Mouse (Mus musculus): Measurements from ENCODE around the gene Mpg. TPM values are rescaled to one million over a fixed set of nuclear protein-coding genes. Genes with fewer than 3 reads are reported as not detected.

Gene Mpg
- polyA plus RNA-seq, 1 experiment: 17.3 TPM

DNA sequence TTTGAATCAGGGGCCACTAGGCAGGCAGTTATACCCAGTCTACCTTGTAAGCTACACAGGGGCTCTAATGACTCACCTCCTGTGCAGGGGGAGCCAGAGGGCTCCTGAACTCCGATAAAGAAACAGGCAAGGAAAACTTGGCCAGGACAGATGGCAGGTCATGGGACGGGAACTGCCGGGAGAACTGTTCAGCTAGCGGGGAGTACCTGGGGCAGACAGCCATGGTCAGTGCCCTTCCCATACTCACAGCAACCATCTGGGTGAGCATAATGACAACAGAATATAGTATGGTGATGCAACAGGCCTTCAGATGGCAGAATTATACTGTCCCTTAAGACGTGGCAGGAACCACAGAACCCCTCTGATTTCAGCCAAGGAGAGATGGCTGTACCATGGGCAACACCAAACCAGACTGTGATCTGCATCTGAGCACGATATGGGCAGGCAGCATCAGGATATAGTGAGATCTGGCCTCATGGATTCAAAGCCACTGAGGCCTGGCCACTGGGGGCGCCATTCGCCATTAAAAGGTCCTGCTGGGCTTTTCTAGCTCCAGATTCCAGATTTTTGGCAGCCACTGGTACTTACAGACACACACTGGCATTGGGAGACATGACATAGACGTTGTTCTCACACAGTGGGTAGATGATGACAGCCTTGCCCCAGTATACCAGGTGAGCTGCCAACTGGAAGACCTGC lies 10.6 kb downstream of the Mpg start:
- no peak for TF ChIP-seq GATA1 (IDR thresholded peaks at IDR 0.05; ENCODE audit: low read length)

DNA sequence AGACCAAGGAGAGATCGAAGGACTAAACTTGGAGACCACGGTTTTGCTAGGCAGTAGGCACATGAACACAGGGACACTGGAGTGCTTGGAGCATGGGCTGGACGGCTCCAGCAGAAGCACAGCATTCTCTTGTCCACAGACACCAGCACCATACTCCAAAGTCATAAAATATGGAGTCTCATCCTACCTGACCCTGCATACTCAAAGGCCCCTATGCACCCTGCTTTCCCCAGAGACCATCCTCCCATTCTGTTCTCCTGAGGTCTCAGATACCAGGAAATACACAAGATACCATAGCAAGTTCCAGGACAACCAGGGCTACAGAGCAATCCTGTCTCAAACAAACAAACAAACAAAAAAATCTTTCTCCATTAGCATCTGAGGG lies 11.1 kb downstream of the Mpg start:
- no peak for TF ChIP-seq GATA1 (IDR thresholded peaks at IDR 0.05; ENCODE audit: low read length)

DNA sequence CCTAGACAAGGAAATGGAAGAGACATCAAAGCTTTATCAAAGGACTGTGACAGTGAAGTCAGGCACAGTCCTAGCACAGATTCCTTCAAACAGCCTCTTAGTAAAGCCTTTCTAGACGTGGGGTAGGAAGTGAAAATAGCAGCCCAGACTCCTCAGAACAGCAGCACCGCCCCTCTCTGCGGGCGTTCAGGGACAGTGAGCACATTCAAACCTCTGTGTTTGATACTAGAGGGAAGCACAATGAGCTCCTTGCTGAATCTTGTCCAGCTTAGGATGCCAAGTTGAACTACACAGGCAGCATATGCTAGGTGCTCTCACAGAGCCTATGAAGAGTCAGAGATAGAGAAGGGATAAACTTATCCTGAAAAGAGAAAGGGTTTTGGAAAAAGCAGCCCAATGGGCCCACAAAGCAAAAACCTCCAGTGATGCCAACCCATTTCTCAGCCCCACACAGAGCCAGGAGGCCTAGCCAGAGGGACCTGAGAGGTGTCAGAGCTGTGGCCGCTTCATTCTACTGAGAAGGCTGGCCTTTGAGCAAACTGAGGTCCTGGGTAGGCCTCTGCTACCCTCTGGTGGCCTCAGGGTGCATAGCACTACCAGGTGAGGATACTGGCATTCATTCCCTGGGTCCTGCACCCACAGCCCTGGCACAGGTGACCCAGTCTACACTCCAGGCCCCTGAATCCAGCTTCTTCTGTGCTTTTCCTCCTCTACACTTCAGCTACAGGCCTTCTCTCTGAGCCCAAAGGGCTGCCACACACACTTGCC lies 12.0 kb downstream of the Mpg start:
- no peak for TF ChIP-seq GATA1 (IDR thresholded peaks at IDR 0.05; ENCODE audit: low read length)

GRCm38 (mm10) chr11:32241391-32241790 lies 15.1 kb downstream of the Mpg start:
- TF ChIP-seq GATA1 (IDR thresholded peaks at IDR 0.05; ENCODE audit: low read length): no peak

DNA sequence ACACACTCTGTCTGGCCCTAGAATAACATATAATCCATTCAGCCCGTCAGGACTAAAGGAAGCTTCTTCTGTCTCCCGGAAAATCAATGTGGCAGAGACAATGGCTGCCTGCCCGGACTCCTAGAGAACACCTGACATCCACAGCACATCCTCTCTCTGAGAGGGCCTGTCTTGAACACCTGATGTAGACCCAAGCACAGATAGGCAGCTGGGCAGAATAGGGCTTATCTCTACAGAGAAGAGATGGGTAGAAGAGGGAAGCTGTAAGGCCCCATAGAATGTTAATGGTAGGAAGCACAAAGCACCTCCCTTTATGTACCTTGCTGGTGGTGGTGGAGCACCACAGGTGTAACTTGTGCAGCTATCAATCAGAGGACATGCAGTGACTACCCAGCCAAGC lies 15.9 kb downstream of the Mpg start:
- TF ChIP-seq GATA1 (IDR thresholded peaks at IDR 0.05; ENCODE audit: low read length): no peak

DNA sequence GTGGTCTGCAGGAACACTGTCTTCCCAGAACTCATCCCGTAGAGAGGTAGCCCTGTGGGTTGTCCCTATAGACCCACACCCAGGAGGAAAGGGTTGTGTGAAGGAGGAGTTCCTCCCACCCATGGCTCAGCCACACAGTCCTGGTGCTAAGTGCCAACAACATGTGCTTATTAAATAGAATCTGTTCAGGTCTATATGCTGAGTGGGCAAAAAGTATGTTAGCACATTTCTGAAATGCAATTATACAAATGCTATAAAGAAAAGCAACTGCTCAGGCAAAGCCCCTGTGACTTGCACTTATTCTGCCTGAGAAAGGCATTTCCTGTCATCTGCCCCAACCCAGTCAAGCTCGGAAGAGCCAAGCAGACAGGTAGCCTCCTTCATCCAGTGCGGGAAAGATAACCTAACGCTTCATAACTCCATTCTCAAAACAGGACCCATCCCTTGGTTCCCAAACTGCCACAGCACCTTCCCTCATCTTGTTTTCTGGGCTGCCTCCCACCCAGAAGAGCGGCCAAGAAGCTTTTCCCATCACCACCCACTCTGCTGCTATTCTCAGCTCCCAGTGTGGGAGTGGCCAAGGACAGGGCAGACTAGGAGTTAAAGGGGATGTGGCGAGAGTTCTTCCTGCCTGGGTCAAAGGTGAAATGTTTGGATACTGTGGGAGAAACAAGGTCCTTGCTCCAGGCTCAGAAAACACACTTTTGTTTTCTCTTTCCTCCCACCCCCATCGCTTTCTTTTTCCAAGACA lies 17.1 kb downstream of the Mpg start:
- TF ChIP-seq GATA1 (IDR thresholded peaks at IDR 0.05; ENCODE audit: low read length): no peak

DNA sequence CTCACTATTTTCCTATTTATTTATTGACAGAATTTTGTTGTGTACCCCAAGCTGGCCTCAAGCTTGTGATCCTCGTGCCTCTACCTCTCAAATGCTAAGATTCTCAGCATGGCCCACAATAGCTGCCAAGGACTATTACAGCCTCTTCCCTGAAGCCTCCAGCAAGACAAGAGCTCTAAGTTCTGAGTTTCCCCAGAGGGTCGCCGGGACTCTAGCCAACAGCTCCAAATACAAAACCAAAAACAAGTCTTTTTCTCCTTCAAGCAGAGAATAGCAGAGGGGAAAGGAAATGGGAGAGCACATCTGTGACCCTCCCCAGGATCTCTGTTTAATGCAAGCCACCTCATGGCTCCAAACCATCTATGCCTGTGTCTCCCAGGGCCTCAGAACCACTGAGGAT lies 17.8 kb downstream of the Mpg start:
- TF ChIP-seq GATA1 (IDR thresholded peaks at IDR 0.05; ENCODE audit: low read length): no peak

DNA sequence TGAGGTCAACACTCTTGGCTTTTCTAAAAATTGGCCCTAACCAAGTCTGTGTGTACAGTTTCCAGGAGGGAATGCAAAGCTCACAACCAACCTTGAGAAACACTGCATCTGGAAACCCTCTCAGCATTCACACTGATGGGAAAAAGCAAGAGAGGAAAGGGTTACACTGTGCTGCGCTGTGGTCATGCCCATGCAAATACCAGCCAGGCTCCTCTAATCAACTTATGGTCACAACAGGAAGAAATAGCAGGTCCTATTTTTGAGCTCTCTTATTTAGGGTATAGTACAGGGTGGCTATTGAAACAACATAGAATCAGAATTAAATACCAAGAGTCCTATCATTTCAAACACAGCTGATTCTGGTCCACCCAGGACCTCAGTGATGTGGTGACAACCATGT lies 18.3 kb downstream of the Mpg start:
- no peak for TF ChIP-seq GATA1 (IDR thresholded peaks at IDR 0.05; ENCODE audit: low read length)

GRCm38 (mm10) chr11:32245614-32246013 lies 19.3 kb downstream of the Mpg start:
- peak; percentile 96 for TF ChIP-seq GATA1 (IDR thresholded peaks at IDR 0.05; ENCODE audit: low read length)

GRCm38 (mm10) chr11:32247068-32247467 lies 20.8 kb downstream of the Mpg start:
- TF ChIP-seq GATA1 (IDR thresholded peaks at IDR 0.05; ENCODE audit: low read length): no peak

- no peak for TF ChIP-seq GATA1 (IDR thresholded peaks at IDR 0.05; ENCODE audit: low read length)
Observed at GRCm38 (mm10) chr11:32248350-32248749, 22.0 kb downstream of the Mpg start.

- TF ChIP-seq GATA1 (IDR thresholded peaks at IDR 0.05; ENCODE audit: low read length): peak; percentile 95
Observed at GRCm38 (mm10) chr11:32250880-32251763, 24.8 kb downstream of the Mpg start.

DNA sequence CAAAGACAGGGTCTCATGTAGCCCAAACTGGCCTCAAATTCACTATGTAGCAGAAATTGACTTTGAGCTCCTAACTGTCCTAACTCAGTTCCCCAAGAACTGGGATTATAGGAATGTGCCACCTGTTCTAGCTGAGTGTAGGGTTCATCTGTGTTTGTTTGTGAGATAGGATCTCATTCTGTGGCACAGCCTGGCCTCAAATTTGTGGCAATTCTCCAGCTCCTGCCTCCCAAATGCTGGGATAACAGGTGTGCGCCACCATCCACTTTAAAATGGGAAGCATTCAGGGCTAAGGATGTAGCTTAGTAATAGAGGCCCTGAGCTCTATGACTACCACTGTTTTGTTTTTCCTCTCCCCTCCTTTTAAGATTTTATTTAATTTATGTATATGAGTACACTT lies 26.8 kb downstream of the Mpg start:
- TF ChIP-seq GATA1 (IDR thresholded peaks at IDR 0.05; ENCODE audit: low read length): no peak

GRCm38 (mm10) chr11:32256146-32256545 lies 29.8 kb downstream of the Mpg start:
- no peak for TF ChIP-seq GATA1 (IDR thresholded peaks at IDR 0.05; ENCODE audit: low read length)

DNA sequence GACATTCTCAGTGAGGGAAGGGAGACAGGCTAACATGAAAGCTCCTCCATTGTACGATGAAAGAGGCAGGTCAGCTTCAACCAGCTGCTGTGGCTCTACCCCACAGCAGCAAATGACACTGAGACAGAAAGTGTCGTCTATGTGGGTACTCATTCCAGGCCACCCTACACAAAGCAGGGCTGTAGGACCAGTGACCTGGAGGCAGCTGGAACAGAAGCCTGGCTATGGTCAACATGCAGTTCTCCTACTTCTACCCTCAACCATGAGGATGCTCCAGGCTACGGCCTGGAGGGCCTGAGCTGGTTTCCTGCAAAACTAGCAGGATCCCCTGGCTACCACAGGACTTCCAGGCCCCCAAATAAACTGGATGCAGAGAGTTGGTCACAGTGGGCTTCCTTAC lies 30.3 kb downstream of the Mpg start:
- no peak for TF ChIP-seq GATA1 (IDR thresholded peaks at IDR 0.05; ENCODE audit: low read length)
